Mouse (Mus musculus): ENCODE measurements around the gene Ms4a2. TPM values are rescaled to one million over a fixed set of nuclear protein-coding genes. Genes with fewer than 3 reads are reported as not detected.

Gene Ms4a2
- total RNA-seq, 2 experiments from 2014 or later = not detected

DNA sequence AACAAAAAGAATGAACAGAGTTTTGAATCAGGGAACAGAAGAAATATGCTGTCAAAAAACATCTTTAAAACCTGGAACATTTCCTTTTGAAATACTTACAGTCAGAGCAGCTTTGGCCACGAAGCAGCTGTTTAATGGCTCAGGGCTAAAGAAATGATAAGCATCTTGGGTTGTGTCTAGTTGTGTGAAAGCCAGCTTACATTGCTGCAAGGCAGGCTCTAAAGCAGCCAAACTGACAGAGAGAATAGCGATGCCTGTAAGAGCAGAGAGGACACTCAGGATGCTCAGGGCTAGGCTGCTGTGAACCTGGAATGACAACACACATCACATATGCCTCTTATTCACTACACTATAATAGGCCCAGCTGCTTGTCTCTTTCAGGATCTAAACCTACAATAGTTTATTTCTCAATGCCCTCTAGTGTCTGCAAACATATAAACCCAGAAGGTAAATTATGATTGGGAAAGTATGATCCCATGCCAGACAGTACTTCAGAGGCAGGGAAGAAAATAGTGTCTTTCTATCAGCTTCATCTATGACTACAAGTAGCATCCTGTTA lies 33.5 kb downstream of the Ms4a2 start:
- no peak for DNase-seq (ENCODE audit: low spot score in 2 of 2)

- DNase-seq (ENCODE audit: low spot score in 2 of 2) = no peak
These were observed 34.3 kb downstream of the Ms4a2 start for GRCm38 (mm10) chr19:11589205-11589604.

- DNase-seq (ENCODE audit: low spot score in 2 of 2) = no peak
These were observed 48.6 kb downstream of the Ms4a2 start for GRCm38 (mm10) chr19:11574965-11575364.

Other genes with a start within 250 kb of the Ms4a2 start
- 1 to 10 TPM in 1 of 2 experiments, under 1 TPM in 1; 0.70 to 1.1 TPM for gene Ms4a4a, start 248.2 kb downstream of the Ms4a2 start, total RNA-seq (2021)
- gene Ms4a4c, start 218.9 kb downstream of the Ms4a2 start, total RNA-seq (2021) = under 1 TPM in 1 of 2 experiments, not detected in 1; 0.75 TPM
- gene Ms4a4b, start 180.2 kb downstream of the Ms4a2 start, total RNA-seq (2021) = not detected
- gene Ms4a6c, start 154.4 kb downstream of the Ms4a2 start, total RNA-seq (2021) = 1 to 10 TPM in 1 of 2 experiments, under 1 TPM in 1; 0.96 to 1.9 TPM
- gene Gm8369, start 137.8 kb downstream of the Ms4a2 start, total RNA-seq (2021) = under 1 TPM; 0.49 to 0.84 TPM
- gene Ms4a6b, start 107.2 kb downstream of the Ms4a2 start, total RNA-seq (2021) = 1 to 10 TPM; 1.4 to 3.1 TPM
- gene Ms4a4d, start 86.9 kb downstream of the Ms4a2 start, total RNA-seq (2021) = not detected
- 1 to 10 TPM; 1.4 to 2.1 TPM for gene Ms4a6d, start 18.9 kb downstream of the Ms4a2 start, total RNA-seq (2021)
- gene Ms4a3, start 17.1 kb upstream of the Ms4a2 start, total RNA-seq (2021) = not detected
- gene Oosp2, start 36.8 kb upstream of the Ms4a2 start, total RNA-seq (2021) = not detected
- not detected for gene Oosp1, start 67.4 kb upstream of the Ms4a2 start, total RNA-seq (2021)
- gene Oosp3, start 73.3 kb upstream of the Ms4a2 start, total RNA-seq (2021) = not detected
- not detected for gene Gif, start 123.8 kb upstream of the Ms4a2 start, total RNA-seq (2021)
- 10 to 100 TPM; 39.3 to 43.3 TPM for gene Mrpl16, start 146.7 kb upstream of the Ms4a2 start, total RNA-seq (2021)
- 10 to 100 TPM; 29.5 to 30.8 TPM for gene Stx3, start 195.7 kb upstream of the Ms4a2 start, total RNA-seq (2021)
- not detected for gene Olfr1417, start 215.5 kb upstream of the Ms4a2 start, total RNA-seq (2021)
- not detected for gene Olfr1418, start 237.3 kb upstream of the Ms4a2 start, total RNA-seq (2021)